Mouse (Mus musculus): ENCODE data around the gene S1pr5. TPM values are rescaled to one million over a fixed set of nuclear protein-coding genes. Genes with fewer than 3 reads are reported as not detected.
"Not testable (repeated sequence)": the region's sequence is repeated elsewhere in the genome, so short reads cannot be mapped to it uniquely, and the experiment has no call there.

S1pr5 gene
- polyA plus RNA-seq, 1 experiment from 2014 or later: 0.13 TPM

DNA sequence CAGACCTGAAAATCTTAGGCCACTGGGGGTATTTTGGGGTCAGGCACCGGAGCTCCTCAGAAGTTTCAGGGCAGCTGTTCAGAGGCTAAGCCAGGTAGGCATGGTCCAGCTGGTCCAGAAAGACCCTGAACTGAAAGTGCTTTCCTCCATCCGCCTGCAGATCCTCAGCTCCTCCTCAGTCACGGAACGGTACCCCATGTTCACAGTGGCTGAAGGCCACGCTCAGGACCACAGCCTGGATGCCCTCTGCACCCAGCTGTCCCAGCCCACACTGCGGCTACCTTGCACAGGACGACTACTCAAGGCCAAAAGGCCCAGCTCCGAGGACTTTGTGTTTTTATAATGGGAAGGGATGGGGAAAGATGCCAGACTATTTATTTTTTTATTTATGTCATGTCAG lies 24.9 kb upstream of the S1pr5 start:
- H3K27me3 ChIP-seq (replicated peaks; ENCODE audit: insufficient read depth, low read length): no peaks in the 10 kb centered on the region
- WGBS: 83% methylated on average over 8 of the region's 8 CpGs
- H3K4me1 ChIP-seq (ENCODE audit: insufficient read depth, low read depth, low read length): no peaks in the 10 kb centered on the region
- no peak overlapping the region for H3K4me3 ChIP-seq (ENCODE audit: low read depth, low read length)
- DNase-seq (ENCODE audit: low spot score) (no peak), ATAC-seq (no peak)
- H3K4me2 ChIP-seq (replicated peaks; ENCODE audit: low read depth, low read length): no peak overlapping the region
- H3K36me3 ChIP-seq (ENCODE audit: insufficient read depth, low read length): peaks cover 50% of the 10 kb centered on the region
- H3K9ac ChIP-seq (replicated peaks; ENCODE audit: low read depth): no peak overlapping the region
- H3K27ac ChIP-seq (ENCODE audit: low read length): no peak overlapping the region; the same call in 1 of the 2 replicates
- no peak for TF ChIP-seq EP300 (IDR thresholded peaks at IDR 0.05)
- TF ChIP-seq CTCF (IDR thresholded peaks at IDR 0.05): no peak
- H3K9me3 ChIP-seq (ENCODE audit: low read length): no peaks in the 10 kb centered on the region

DNA sequence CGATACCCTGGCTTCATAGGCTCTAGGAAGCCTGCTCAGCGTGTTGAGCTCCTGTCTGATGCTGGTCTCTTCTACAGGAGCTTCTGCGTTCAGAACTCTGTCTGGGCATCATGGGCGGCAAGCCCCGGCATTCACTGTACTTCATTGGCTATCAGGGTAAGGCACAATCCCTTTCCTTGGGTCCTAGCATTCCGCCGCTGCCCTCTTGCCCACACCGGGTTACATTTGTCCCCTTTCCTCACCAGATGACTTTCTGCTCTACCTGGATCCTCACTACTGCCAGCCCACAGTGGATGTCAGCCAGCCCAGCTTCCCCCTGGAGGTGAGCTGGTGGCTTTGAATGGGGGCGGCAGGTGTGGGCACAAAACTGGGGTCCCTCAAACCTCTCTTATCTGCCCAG lies 24.1 kb upstream of the S1pr5 start:
- Histone ChIP-seq H3K27me3 (replicated peaks; ENCODE audit: insufficient read depth, low read length) (no peaks in the 10 kb centered on the region), H3K27ac (ENCODE audit: low read length) (no peak overlapping the region), H3K9me3 (ENCODE audit: low read length) (no peaks in the 10 kb centered on the region), H3K36me3 (ENCODE audit: insufficient read depth, low read length) (peaks cover 50% of the 10 kb centered on the region), H3K4me1 (ENCODE audit: insufficient read depth, low read depth, low read length) (no peaks in the 10 kb centered on the region), H3K9ac (replicated peaks; ENCODE audit: low read depth) (no peak overlapping the region), H3K4me3 (ENCODE audit: low read depth, low read length) (no peak overlapping the region), H3K4me2 (replicated peaks; ENCODE audit: low read depth, low read length) (no peak overlapping the region)
- DNase-seq (ENCODE audit: low spot score) (no peak), ATAC-seq (no peak)
- WGBS: 93% methylated on average over 9 of the region's 9 CpGs
- TF ChIP-seq CTCF (IDR thresholded peaks at IDR 0.05): no peak
- no peak for TF ChIP-seq EP300 (IDR thresholded peaks at IDR 0.05)

DNA sequence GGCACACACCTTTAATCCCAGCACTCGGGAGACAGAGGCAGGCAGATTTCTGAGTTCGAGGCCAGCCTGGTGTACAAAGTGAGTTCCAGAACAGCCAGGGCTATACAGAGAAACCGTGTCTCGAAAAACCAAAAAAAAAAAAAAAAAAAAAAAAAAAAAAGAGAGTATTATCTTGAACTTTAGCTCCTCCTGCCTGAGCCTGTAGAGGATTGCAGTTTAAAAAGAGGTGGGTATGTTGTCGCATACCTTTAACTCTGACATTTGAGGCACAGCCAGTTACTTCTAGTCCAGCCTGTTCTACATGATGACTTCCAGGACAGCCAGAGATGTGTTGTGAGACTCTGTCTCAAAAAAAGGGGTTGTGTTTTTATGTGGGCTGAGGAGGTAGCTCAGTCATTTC lies 21.3 kb upstream of the S1pr5 start:
- H3K9me3 ChIP-seq (ENCODE audit: low read length); DNase-seq (ENCODE audit: low spot score); H3K27me3 ChIP-seq (replicated peaks; ENCODE audit: insufficient read depth, low read length); ATAC-seq; H3K9ac ChIP-seq (replicated peaks; ENCODE audit: low read depth); H3K4me3 ChIP-seq (ENCODE audit: low read depth, low read length); H3K4me2 ChIP-seq (replicated peaks; ENCODE audit: low read depth, low read length); H3K27ac ChIP-seq (ENCODE audit: low read length): not testable (repeated sequence)
- Histone ChIP-seq H3K36me3 (ENCODE audit: insufficient read depth, low read length) (peaks cover 35% of the 10 kb centered on the region), H3K4me1 (ENCODE audit: insufficient read depth, low read depth, low read length) (peaks cover 10% of the 10 kb centered on the region)
- WGBS: 73% methylated on average over 5 of the region's 5 CpGs

DNA sequence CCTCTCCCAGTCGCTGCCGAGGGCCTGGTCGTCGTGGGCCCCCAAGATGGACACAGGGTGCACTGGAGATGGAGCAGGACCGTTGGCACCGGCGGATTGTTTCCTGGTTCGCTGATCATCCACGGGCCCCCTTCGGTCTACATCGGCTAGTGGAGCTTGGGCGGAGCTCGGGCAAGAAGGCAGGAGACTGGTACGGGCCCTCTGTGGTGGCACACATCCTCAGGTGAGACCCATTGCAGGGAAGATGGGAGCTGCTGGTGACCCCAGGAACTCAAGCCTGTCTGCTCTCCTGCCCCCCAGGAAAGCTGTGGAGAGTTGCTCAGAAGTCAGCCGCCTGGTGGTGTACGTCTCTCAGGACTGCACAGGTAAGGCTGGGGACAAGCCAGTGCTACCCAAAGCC lies 20.1 kb upstream of the S1pr5 start:
- H3K36me3 ChIP-seq (ENCODE audit: insufficient read depth, low read length): peaks cover 27% of the 10 kb centered on the region
- 93% methylated on average over 16 of the region's 16 CpGs for WGBS
- H3K9me3 ChIP-seq (ENCODE audit: low read length): no peaks in the 10 kb centered on the region
- H3K4me1 ChIP-seq (ENCODE audit: insufficient read depth, low read depth, low read length): peaks cover 15% of the 10 kb centered on the region
- H3K4me2 ChIP-seq (replicated peaks; ENCODE audit: low read depth, low read length): no peak overlapping the region
- TF ChIP-seq CTCF (IDR thresholded peaks at IDR 0.05) (no peak), EP300 (IDR thresholded peaks at IDR 0.05) (no peak)
- no peak overlapping the region for H3K9ac ChIP-seq (replicated peaks; ENCODE audit: low read depth)
- H3K27ac ChIP-seq (ENCODE audit: low read length): no peak overlapping the region
- no peak for DNase-seq (ENCODE audit: low spot score)
- no peak overlapping the region for H3K4me3 ChIP-seq (ENCODE audit: low read depth, low read length)
- no peaks in the 10 kb centered on the region for H3K27me3 ChIP-seq (replicated peaks; ENCODE audit: insufficient read depth, low read length)
- no peak for ATAC-seq

DNA sequence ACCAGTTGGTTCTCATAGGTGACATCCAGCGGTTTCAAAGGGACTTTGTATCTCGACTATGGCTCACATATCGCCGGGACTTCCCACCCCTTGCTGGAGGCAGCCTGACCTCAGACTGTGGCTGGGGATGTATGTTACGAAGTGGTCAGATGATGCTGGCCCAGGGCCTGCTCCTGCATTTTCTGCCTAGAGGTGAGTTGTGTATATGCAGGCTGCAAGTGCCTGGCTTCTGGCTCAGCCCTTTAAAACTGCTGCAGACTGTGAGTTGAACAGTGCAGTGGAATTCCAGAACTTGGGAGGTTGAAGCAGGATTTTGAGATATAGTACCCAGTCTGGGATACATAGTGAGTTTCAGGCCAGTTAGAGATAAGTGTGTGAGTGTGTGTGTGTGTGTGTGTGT lies 18.6 kb upstream of the S1pr5 start:
- ATAC-seq (no peak), DNase-seq (ENCODE audit: low spot score) (no peak)
- Histone ChIP-seq H3K27me3 (replicated peaks; ENCODE audit: insufficient read depth, low read length) (no peaks in the 10 kb centered on the region), H3K4me2 (replicated peaks; ENCODE audit: low read depth, low read length) (no peak overlapping the region), H3K27ac (ENCODE audit: low read length) (no peak overlapping the region), H3K4me3 (ENCODE audit: low read depth, low read length) (no peak overlapping the region), H3K9me3 (ENCODE audit: low read length) (no peaks in the 10 kb centered on the region), H3K4me1 (ENCODE audit: insufficient read depth, low read depth, low read length) (peaks cover 15% of the 10 kb centered on the region), H3K9ac (replicated peaks; ENCODE audit: low read depth) (no peak overlapping the region), H3K36me3 (ENCODE audit: insufficient read depth, low read length) (peaks cover 18% of the 10 kb centered on the region)
- TF ChIP-seq EP300 (IDR thresholded peaks at IDR 0.05) (no peak), CTCF (IDR thresholded peaks at IDR 0.05) (no peak)
- 87% methylated on average over 5 of the region's 5 CpGs for WGBS

DNA sequence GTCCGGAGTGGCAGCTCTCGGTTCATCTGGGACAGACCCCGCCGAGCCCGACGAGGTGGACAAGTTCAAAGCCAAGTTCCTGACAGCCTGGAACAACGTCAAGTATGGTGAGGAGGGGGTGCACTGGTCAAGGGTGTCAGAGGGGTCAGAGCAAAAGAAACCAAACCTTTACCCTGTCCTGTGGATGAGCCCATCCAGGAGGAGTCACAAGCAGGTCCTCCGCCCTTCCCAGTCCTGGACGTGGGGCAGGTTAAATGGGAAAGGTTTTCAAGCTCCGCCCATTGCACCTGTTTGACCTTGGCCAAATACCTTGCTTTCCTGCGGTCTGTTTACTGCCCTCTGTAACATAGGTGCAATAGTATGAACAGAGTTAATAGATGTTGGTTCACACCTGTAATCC lies 17.4 kb upstream of the S1pr5 start:
- TF ChIP-seq EP300 (IDR thresholded peaks at IDR 0.05) (no peak), CTCF (IDR thresholded peaks at IDR 0.05) (no peak)
- WGBS: 5% methylated on average over 11 of the region's 11 CpGs
- peak overlapping the region; percentile 88 for H3K4me2 ChIP-seq (replicated peaks; ENCODE audit: low read depth, low read length)
- no peaks in the 10 kb centered on the region for H3K27me3 ChIP-seq (replicated peaks; ENCODE audit: insufficient read depth, low read length)
- H3K36me3 ChIP-seq (ENCODE audit: insufficient read depth, low read length): peaks cover 10% of the 10 kb centered on the region
- peak overlapping the region; percentile 81 for H3K27ac ChIP-seq (ENCODE audit: low read length)
- no peaks in the 10 kb centered on the region for H3K9me3 ChIP-seq (ENCODE audit: low read length)
- DNase-seq (ENCODE audit: low spot score) (no peak), ATAC-seq (no peak; the same call in 1 of the 2 replicates)
- H3K4me1 ChIP-seq (ENCODE audit: insufficient read depth, low read depth, low read length): peaks cover 15% of the 10 kb centered on the region
- peak overlapping the region; percentile 88 for H3K9ac ChIP-seq (replicated peaks; ENCODE audit: low read depth)
- H3K4me3 ChIP-seq (ENCODE audit: low read depth, low read length): peak overlapping the region; percentile 96

DNA sequence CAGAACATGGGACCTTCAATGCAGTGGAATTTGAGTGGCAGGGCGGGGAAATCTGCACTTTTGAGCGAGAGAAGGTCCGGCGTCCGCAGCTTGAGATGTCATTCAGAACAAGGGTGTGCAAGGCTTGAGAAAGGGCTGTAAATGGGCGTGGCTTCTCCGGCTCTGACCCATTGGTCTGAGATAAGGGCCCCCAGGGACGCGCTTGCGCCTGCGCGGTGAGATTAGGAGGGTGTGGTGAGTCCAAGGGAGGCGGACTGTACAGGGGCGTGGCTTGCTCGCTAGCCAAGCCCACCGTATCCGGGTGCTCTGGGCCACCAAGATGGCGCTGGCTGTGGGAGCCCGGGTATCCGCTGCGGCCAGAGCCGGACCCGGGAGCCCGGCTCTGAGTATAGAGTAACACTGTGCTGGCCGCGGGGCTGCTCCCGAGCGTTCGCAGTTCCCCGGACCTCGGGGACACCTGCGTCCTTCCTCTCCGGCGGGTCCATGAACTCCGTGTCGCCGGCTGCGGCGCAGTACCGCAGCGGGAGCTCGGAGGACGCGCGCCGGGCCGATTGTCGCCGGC lies 16.8 kb upstream of the S1pr5 start, which contains the start of gene Atg4d:
Gene Atg4d (plus strand): TSS at position 294 of the 562 bp plus-strand sequence.
- H3K4me1 ChIP-seq (ENCODE audit: insufficient read depth, low read depth, low read length): peaks cover 15% of the 10 kb centered on the region
- H3K4me2 ChIP-seq (replicated peaks; ENCODE audit: low read depth, low read length): peak within 1 kb of the TSS; percentile 88
- H3K27ac ChIP-seq (ENCODE audit: low read length): peak within 1 kb of the TSS; percentile 81
- TF ChIP-seq CTCF (IDR thresholded peaks at IDR 0.05) (no peak), EP300 (IDR thresholded peaks at IDR 0.05) (peak; percentile 4; the same call in 1 of the 2 replicates)
- peak; percentile 100 for DNase-seq (ENCODE audit: low spot score)
- no peaks in the 10 kb centered on the region for H3K27me3 ChIP-seq (replicated peaks; ENCODE audit: insufficient read depth, low read length)
- peak; percentile 99 for ATAC-seq
- peaks cover 4% of the 10 kb centered on the region for H3K36me3 ChIP-seq (ENCODE audit: insufficient read depth, low read length)
- H3K9me3 ChIP-seq (ENCODE audit: low read length): no peaks in the 10 kb centered on the region
- H3K9ac ChIP-seq (replicated peaks; ENCODE audit: low read depth): peak within 1 kb of the TSS; percentile 88
- whole genome bisulfite sequencing: 1% methylated on average over 47 of the region's 49 CpGs
- H3K4me3 ChIP-seq (ENCODE audit: low read depth, low read length): peak within 1 kb of the TSS; percentile 96

All from lung, postnatal 0 days (tissue).